Mouse (Mus musculus) C2C12 (cell line): ENCODE measurements around the gene Nepn.

ENCODE experiments used
- CEBPB ChIP-seq: IDR thresholded peaks from one replicate; pipeline ENCODE4 v1.6.1; 2011; ENCODE audit warnings: low read depth, mild to moderate bottlenecking, control low read depth, moderate library complexity
- CTCF ChIP-seq: IDR thresholded peaks from one replicate; pipeline ENCODE4 v1.5.1; 2011; ENCODE audit not compliant: control insufficient read depth, insufficient read depth, insufficient read length
- FOSL1 ChIP-seq: IDR thresholded peaks from one replicate; pipeline ENCODE4 v1.8.0; 2011; ENCODE audit warnings: mild to moderate bottlenecking, low read length; ENCODE audit not compliant: poor library complexity, insufficient read depth, severe bottlenecking
- MAX ChIP-seq: IDR thresholded peaks from one replicate; pipeline ENCODE4 v1.6.1; 2011; ENCODE audit warnings: mild to moderate bottlenecking, control low read depth

GRCm38 (mm10) chr10:52415020-52415419, 26.2 kb downstream of the Nepn start:
- TF ChIP-seq CTCF (no peak), CEBPB (no peak), FOSL1 (no peak), MAX (no peak)
